In genomic region chr2:30534485-30534884, GRCm38 (mm10) we compare ENCODE assay signal across 13 mouse cellular contexts.
DNase-seq lines count a peak whose midpoint lies in the region; ATAC-seq lines count a peak whose summit lies in the region.
"Had no signal": no experiment of that assay in that cellular context is flagged by ENCODE, and none has a peak within 500 bp of the region (broad histone marks: within the 10 kb centered on the region; RNA-seq: fewer than 3 reads in every experiment).

No protein-coding gene starts in this region.

- ATAC-seq in hematopoietic stem cell, adult 5-6 weeks (replicated peaks in 1 of 2; ENCODE audit: insufficient read depth in 1 of 2, low FRiP score in 2 of 2, low TSS enrichment in 1 of 2, low read depth in 1 of 2, poor library complexity in 2 of 2, severe bottlenecking in 2 of 2) = peak; percentile 29 to 48; a peak in 1 of 4 replicates
- no peak for ATAC-seq in stomach, embryonic 15.5 days (ENCODE audit: insufficient read depth, low FRiP score, low read depth)

- H3K27ac ChIP-seq in stomach, embryonic 15.5 days = no peak overlapping the region
- H3K27ac ChIP-seq: gastrocnemius, adult 2 months; hindbrain, embryonic 14.5 days; kidney, postnatal 0 days had no signal

- 0 out of 2 replicates have a peak overlapping the region, but pooled peaks have one; percentile 19 for H3K4me2 ChIP-seq in stomach, embryonic 15.5 days
- H3K4me2 ChIP-seq: hindbrain, embryonic 14.5 days had no signal

- H3K4me1 ChIP-seq in stomach, embryonic 15.5 days = no peaks in the 10 kb centered on the region

- 52% methylated on average over 10 of the region's 10 CpGs for WGBS in stomach, embryonic 15.5 days

- no peaks in the 10 kb centered on the region for H3K36me3 ChIP-seq in stomach, embryonic 15.5 days

- no peaks in the 10 kb centered on the region for H3K9me3 ChIP-seq in stomach, embryonic 15.5 days

- no peak overlapping the region for H3K9ac ChIP-seq in stomach, embryonic 15.5 days
- H3K9ac ChIP-seq: hindbrain, embryonic 14.5 days had no signal

- H3K4me3 ChIP-seq in stomach, embryonic 15.5 days (replicated peaks) = no peak overlapping the region
- H3K4me3 ChIP-seq: gastrocnemius, adult 2 months had no signal

- DNase-seq in spleen, postnatal 36 days (ENCODE audit: low spot score in 2 of 2) = peak; percentile 10 to 11
- DNase-seq in spleen, adult 12 weeks (ENCODE audit: low spot score) = no peak
- peak; percentile 39 for DNase-seq in ZHBTc4 (ENCODE audit: low read depth, low spot score)
- no peak for DNase-seq in cerebellum, adult 9-11 months
- DNase-seq in cerebellum, postnatal 25 days = no peak
- DNase-seq: adrenal gland, postnatal 10 days; cerebellum, adult 11-12 months; gastrocnemius, adult 2 months; lung, adult 2 months had no signal

- H3K27me3 ChIP-seq in stomach, embryonic 15.5 days (replicated peaks) = no peaks in the 10 kb centered on the region

Comparison
In these comparisons a context has a peak if more than half of its experiments do, and no peak if none do; other contexts are left out.
1. DNase-seq: peak in spleen, postnatal 36 days (2 of 2) and ZHBTc4 (single experiment); none in spleen, adult 12 weeks (single experiment), cerebellum, adult 9-11 months (single experiment) and cerebellum, postnatal 25 days (0 of 2).